Mouse (Mus musculus) midbrain, postnatal 0 days (tissue): ENCODE measurements at regions not wholly inside any gene's neighbourhood (a gene's known extent, or its start where the extent isn't known, plus 50 kb on each side); places are given as distances from the start of the nearest gene placed in this dataset.
A peak's percentile ranks its signal among the peaks of the same experiment; 100 is the strongest.

Source experiments
- ATAC-seq: fragments of 200-750 bp; cut with Nextera tagmentation; 2 replicates; pipeline ENCODE4 v1.8.0; 2017; ENCODE audit warnings: moderate number of reproducible peaks, mild to moderate bottlenecking, moderate TSS enrichment, moderate library complexity; ENCODE audit not compliant: low FRiP score
- DNase-seq: peaks from one replicate; pipeline ENCODE4 v3.0.0-alpha.2; 2015; ENCODE audit warnings: low spot score
- H3K27ac ChIP-seq: fragments of 300-500 bp; sonication (generic); 2 replicates; pipeline ENCODE4 v1.5.1; 2014; ENCODE audit warnings: low read depth, mild to moderate bottlenecking, low read length, mixed read lengths
- H3K27me3 ChIP-seq: fragments of 300-500 bp; sonication (generic); 2 replicates; pipeline ENCODE4 v1.6.1; 2014; ENCODE audit warnings: low read length, control low read depth, mixed read lengths; ENCODE audit not compliant: insufficient read depth
- H3K36me3 ChIP-seq: fragments of 300-500 bp; sonication (generic); 2 replicates; pipeline ENCODE4 v1.6.1; 2014; ENCODE audit warnings: low read length, control low read depth, mixed read lengths; ENCODE audit not compliant: insufficient read depth
- H3K4me1 ChIP-seq: fragments of 300-500 bp; sonication (generic); 2 replicates; pipeline ENCODE4 v1.6.1; 2014; ENCODE audit warnings: mild to moderate bottlenecking, control low read depth, antibody characterized with exemption, low read length, mixed read lengths; ENCODE audit not compliant: insufficient read depth
- H3K4me2 ChIP-seq: fragments of 300-500 bp; sonication (generic); 2 replicates; pipeline ENCODE4 v1.6.1; 2014; ENCODE audit warnings: low read depth, mild to moderate bottlenecking, low read length, mixed read lengths; ENCODE audit not compliant: poor library complexity, severe bottlenecking
- H3K4me3 ChIP-seq: fragments of 300-500 bp; sonication (generic); 2 replicates; pipeline ENCODE4 v1.5.1; 2014; ENCODE audit warnings: low read depth, mild to moderate bottlenecking, low read length, moderate library complexity
- H3K9ac ChIP-seq: fragments of 300-500 bp; sonication (generic); replicated peaks from 2 replicates; pipeline ENCODE4 v1.6.1; 2014; ENCODE audit warnings: mild to moderate bottlenecking, low read length, moderate library complexity, mixed read lengths; ENCODE audit not compliant: poor library complexity, severe bottlenecking
- H3K9me3 ChIP-seq: fragments of 300-500 bp; sonication (generic); 2 replicates; pipeline ENCODE4 v1.6.1; 2016; ENCODE audit warnings: low read length, control low read depth
- CTCF ChIP-seq: IDR thresholded peaks from 2 replicates; pipeline ENCODE4 v1.5.1; 2016; ENCODE audit warnings: antibody characterized with exemption, mild to moderate bottlenecking
- WGBS: fragments of 180-500 bp; shearing (Covaris S2); extraction: QIAGEN DNeasy Blood & Tissue Kit; methylation state at CpG from one replicate; pipeline ENCODE4 v1.1.7; 2014; 5-methylcytosine and 5-hydroxymethylcytosine counted together

DNA sequence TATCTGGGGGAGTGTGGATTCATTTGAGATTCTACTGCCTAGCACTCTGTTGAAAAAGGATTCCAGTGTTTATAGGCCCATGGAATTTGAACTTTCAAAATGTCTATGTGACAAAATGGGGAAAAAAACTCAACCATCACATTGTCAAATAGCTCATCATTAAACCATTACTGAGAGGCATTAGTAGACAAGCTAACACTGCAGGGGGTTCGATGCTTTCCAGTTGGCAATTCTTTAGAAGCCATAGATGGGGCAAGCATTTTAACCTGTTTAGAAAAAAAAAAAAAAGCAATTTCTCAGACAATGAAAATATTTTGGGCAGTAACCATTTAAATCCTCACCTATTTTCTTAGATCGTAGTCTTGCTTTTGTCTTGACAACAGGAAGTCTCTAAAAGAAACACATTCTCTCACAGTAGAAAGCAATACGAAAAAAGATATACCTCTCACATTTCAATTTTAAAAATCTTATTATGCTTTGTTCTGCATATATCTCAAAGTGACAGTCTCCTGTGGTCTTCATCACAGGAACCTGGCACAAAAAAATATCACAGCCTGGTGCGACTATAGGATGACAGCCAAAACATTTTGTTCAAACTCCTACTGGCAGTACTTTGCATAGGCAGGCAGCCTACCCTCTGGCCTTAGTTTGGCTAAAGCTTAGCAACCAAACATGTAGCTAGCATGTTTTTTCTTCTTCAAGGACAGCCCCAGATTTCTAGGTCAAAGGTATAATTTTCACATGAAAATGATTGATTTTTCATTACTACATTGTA lies 1787.5 kb downstream of the Pcdh19 start:
- H3K9me3 ChIP-seq = no peaks in the 10 kb centered on the region
- DNase-seq = peak; percentile 20
- H3K4me3 ChIP-seq = no peak overlapping the region
- TF ChIP-seq CTCF = no peak
- ATAC-seq = no peak
- no peaks in the 10 kb centered on the region for H3K36me3 ChIP-seq
- no peak overlapping the region for H3K4me2 ChIP-seq
- H3K4me1 ChIP-seq = no peaks in the 10 kb centered on the region
- H3K9ac ChIP-seq = no peak overlapping the region
- 87% methylated on average over 4 of the region's 4 CpGs for WGBS
- H3K27me3 ChIP-seq = no peaks in the 10 kb centered on the region
- no peak overlapping the region for H3K27ac ChIP-seq

DNA sequence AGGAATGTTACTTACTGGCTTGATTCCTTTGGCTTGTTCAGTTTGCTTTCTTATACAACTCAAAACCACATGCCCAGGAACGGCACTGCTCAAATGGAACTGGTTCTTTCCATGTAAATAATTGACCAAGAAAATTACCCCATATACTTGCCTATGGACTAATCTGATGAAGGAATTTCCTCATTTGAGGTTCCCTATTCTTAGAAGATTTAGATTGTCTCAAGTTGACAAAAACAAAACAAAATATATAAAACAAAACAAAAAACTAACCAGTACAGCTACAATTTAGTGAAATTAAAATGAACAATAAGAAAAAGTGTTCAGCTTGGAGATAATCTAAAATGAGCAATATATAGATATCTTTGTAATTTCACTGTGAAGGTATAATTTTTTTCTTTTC lies 1803.7 kb downstream of the Pcdh19 start:
- DNase-seq (no peak), ATAC-seq (no peak)
- WGBS = 83% methylated on average over 1 of the region's 1 CpGs
- no peak for TF ChIP-seq CTCF
- H3K4me3 ChIP-seq = no peak overlapping the region
- H3K36me3 ChIP-seq = no peaks in the 10 kb centered on the region
- H3K9ac ChIP-seq = no peak overlapping the region
- no peak overlapping the region for H3K4me2 ChIP-seq
- no peaks in the 10 kb centered on the region for H3K9me3 ChIP-seq
- H3K4me1 ChIP-seq = no peaks in the 10 kb centered on the region
- H3K27ac ChIP-seq = no peak overlapping the region
- no peaks in the 10 kb centered on the region for H3K27me3 ChIP-seq
